Mouse (Mus musculus) lung, postnatal 36 days (tissue): Measurements from ENCODE around the gene Dnal4.

Source experiments
- DNase-seq: peaks from one replicate; pipeline ENCODE4 v3.0.0; 2022; ENCODE audit warnings: mixed read lengths

The Dnal4 gene

GRCm38 (mm10) chr15:79763001-79763400 lies 14.6 kb downstream of the Dnal4 start:
- no peak for DNase-seq

- DNase-seq = no peak
Observed at GRCm38 (mm10) chr15:79760956-79761355, 16.7 kb downstream of the Dnal4 start.

DNA sequence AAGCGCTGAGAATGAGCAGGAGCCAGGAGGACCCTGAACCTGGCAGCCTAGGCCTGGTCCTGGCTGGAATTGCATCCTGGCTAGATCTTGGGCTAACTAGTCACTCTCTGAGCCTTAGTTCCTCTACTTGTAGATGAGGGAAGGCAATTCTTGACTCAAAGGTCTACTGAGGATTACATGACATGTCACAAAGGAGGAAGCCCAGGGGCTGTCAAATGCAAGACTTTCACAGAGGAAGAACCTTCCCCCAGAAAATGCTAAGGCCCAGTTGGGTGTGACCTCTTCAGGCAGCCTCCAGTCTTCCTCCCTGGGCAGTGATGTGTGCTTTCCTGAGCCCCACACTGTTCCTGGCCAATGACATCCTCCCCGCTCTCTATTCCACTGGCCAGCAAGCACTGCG lies 20.5 kb downstream of the Dnal4 start:
- peak; percentile 47 for DNase-seq

GRCm38 (mm10) chr15:79755977-79756625 lies 21.5 kb downstream of the Dnal4 start:
- no peak for DNase-seq

DNA sequence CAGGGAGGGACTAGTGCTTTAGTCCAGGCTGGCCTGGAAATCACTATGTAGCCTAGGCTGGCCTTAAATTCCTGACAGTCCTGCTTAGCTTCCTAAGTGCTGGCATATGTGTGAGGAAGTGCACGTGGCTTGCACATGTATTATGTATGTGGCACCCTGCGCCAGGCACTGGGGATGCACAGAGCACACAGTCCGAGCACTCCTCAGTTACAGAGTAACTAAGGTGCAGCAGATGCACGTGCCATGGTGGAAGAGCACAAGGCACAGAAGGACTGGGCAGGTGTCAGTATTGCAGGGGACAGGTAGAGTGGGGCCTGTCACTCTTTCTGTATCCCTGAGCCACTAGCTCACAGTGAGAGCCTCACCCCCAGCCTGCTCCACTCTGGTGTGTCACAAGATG lies 22.5 kb downstream of the Dnal4 start:
- no peak for DNase-seq

DNA sequence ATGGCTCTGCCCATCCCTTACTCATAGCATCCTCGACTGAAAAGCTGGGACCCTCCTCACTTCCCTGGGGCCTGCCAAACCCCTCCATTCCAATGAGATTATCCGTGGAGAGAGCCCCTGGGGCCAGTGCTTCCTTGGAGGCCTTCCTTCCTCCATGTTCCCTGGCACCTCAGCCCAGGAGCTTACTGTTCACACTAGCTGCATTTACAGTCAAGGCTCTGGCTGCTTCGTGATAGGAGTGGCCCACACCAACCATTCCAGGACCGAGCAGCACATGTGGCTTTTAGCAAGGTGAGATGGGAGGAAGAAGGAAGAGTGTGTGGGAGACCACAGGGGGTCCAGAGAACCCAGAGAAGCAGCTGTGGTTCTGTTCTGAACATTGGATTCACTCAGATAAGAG lies 23.8 kb downstream of the Dnal4 start:
- no peak for DNase-seq

GRCm38 (mm10) chr15:79753420-79753752 lies 24.3 kb downstream of the Dnal4 start:
- no peak for DNase-seq

GRCm38 (mm10) chr15:79752742-79753419 lies 24.8 kb downstream of the Dnal4 start:
- DNase-seq = peak; percentile 75

DNA sequence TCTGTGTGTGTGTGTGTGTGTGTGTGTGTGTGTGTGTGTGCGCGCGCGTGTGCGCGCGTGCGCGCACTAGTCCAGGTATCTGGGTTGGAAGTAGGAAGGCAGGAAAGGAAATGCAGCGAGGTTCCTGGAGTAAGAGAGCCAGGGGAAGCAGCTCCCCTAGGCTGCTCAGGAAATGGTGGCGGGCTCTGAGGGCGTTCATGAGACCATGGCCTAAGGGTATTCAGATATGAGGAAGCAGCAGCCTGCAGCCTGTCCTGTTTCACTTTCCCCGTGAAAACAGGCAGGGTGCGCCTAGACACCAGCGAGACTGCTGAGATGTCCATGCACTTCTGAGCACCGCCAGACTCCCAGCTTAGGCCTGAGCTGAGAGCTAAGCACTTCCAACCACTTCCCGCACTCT lies 25.9 kb downstream of the Dnal4 start:
- DNase-seq = no peak

DNA sequence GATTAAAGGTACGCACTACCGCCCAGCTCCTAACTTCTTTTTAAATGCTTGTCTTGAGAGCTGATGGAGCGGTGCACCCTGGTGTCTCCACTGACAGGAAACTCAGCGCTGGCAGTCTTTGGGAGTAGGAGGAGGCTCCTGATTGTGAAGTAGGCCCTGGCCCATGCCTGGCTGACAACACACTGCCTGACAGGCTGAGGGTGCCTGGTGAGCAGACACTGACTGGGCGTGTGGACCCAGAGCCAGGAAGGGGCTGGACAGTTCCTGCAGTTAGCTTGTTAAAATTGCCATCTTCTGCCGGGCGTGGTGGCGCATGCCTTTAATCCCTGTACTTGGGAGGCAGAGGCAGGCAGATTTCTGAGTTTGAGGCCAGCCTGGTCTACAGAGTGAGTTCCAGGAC lies 27.4 kb downstream of the Dnal4 start:
- peak; percentile 53 for DNase-seq

- no peak for DNase-seq
Observed at GRCm38 (mm10) chr15:79749162-79749561, 28.5 kb downstream of the Dnal4 start.

GRCm38 (mm10) chr15:79747998-79748397 lies 29.7 kb downstream of the Dnal4 start:
- no peak for DNase-seq

DNA sequence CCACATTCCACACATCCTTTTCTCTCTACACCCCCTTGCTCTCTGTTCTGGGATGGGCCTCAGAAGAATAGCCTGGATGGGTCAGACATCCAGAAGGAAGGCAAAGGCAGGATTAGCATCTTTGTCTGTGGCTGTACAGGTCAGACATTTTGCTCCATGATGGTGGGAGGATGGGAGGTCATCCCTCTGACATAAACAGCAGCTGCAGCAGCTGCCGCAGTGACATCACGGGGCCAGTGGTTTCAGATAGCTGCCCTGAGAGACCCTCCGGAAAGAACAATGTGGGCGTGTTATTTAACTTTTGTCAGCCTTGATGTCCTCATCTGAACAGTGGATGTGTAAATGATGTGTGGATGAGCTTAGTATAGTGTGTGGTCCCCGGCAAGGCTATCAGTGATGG lies 31.8 kb downstream of the Dnal4 start:
- DNase-seq = no peak

GRCm38 (mm10) chr15:79745312-79745711 lies 32.3 kb downstream of the Dnal4 start:
- DNase-seq = no peak

DNA sequence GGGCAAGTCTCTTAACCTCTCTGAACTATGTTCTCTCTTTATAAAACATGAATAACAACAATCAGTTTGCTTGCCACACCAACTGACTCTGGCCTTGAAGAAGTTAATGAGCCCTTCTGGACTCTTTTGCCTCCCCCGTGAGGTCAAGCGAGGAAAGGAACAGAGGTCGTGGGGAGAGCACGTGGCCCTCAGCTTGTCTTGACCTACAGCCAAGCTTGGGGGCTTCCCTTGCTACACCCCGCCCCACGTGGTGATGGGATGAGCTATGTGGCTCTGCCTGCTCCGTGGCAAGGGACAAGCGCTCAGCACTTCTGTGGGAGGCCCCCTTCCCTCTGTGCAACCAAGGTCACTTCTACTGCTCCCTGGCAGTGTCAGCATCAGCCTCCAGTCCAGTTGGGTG lies 32.9 kb downstream of the Dnal4 start:
- no peak for DNase-seq

DNA sequence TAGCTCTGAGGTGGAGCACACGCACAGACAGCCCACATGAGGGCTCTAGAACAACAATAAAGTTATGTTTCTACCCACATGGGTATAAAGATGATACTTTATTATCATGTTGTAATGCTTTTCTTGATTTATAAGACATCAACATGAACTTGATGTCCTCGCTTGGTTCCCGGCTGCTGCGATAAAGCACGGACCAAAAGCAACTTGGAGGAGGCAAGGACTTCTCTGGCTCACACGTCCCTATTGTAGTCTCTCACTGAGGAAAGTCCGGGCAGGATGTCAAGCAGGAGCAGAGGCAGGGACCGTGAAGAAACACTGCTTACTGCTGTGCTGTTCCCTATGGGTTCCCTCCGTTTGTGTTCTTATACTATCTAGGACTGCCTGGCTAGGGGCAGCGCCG lies 33.6 kb downstream of the Dnal4 start:
- no peak for DNase-seq

DNA sequence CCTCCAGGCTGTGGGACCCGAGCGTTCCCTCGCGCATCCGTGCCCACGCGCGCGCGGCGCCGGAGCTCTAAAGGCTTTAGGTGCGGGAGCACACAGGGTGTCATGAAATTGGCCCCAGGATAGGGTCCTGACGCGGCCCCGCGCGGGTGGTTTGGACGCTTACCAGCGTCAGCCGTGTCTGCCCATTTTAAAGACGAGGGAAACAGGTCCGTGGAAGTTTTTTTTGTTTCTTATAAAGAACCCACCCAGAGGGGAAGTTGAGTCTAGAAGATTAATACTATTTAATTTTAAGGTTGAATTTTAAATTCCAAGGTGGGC lies 35.0 kb downstream of the Dnal4 start:
- no peak for DNase-seq

GRCm38 (mm10) chr15:79741921-79742705 lies 35.5 kb downstream of the Dnal4 start, which contains the start of gene Sun2:
Sun2 (minus strand) TSS chr15:79742536.
- peak; percentile 97 for DNase-seq

- DNase-seq = peak; percentile 68
Observed at GRCm38 (mm10) chr15:79741173-79741858, 36.3 kb downstream of the Dnal4 start.

- peak; percentile 34 for DNase-seq
Observed at GRCm38 (mm10) chr15:79740739-79741138, 36.9 kb downstream of the Dnal4 start.

DNA sequence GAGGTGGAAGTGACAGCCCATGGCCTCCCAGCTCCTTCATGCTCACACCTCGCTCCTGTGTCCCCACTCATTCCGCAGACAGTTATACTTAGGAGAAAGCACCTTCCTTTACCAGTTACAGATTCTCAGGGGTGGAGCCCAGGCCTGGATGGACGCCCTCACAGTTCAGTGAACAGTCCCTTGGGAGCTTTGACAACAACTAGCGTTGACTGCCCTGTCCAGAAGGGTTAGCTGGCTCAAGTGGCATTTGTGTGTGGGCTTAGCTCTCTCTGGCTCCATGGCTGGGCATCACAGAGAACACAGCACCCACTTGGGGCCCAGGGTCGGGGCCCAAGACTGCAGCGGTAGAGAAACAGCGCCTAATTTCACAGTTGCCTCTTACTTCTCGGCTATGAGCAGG lies 43.3 kb downstream of the Dnal4 start:
- no peak for DNase-seq

GRCm38 (mm10) chr15:79733640-79734039 lies 44.0 kb downstream of the Dnal4 start:
- no peak for DNase-seq

DNA sequence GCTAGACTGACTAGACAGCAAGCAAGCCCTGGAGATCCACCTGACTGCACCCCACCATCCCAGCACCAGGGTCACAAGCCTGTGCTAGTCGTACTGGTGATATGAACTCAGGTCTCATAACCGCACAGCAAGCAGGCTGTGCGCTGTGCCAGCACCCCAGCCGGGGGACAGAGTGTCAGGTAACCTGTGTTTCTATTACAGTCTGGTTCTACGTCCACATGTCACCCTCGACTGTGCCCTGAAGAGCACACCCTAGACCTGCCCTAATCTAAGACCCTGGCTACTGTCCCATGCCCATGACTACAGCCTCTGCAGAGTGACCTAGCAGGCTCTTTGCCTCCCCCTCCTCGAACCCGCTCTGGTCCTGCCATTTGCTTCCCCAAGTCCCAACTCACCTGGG lies 44.5 kb downstream of the Dnal4 start:
- DNase-seq = no peak

DNA sequence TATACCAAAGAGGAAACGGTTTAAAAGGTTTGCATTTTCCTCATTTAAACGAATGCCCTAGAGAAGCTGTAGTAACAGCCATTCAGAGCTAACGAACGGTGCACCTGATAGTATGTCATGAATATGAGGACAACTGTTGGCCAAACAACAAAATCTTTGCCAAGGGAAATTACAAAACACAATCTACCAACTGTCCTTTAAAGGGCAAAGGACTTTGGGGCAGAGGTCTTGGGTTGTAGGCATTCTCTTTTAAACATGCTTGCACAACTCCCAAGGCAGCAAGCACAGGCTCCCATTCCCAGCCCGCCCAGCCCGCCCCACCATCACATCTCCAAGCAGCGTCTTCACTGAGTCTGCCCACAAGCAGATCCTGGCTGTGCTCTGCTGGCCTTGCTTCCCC lies 46.1 kb downstream of the Dnal4 start:
- no peak for DNase-seq
